Mouse (Mus musculus): ENCODE measurements around the gene Vill. TPM values are rescaled to one million over a fixed set of nuclear protein-coding genes. Genes with fewer than 3 reads are reported as not detected.

Gene Vill
- total and polyA plus RNA-seq, 2 experiments from 2014 or later, result 3.3 to 5.9 TPM

- Histone ChIP-seq H3K36me3 (ENCODE audit: insufficient read depth, low read length) (no peaks in the 10 kb centered on the region), H3K4me2 (ENCODE audit: low read depth, low read length) (peak overlapping the region; percentile 73), H3K4me1 (ENCODE audit: insufficient read depth, low read length) (no peaks in the 10 kb centered on the region), H3K9me3 (ENCODE audit: low read length) (no peaks in the 10 kb centered on the region), H3K27me3 (ENCODE audit: insufficient read depth, low read length) (no peaks in the 10 kb centered on the region), H3K4me3 (ENCODE audit: low read length) (peak overlapping the region; percentile 59), H3K27ac (no peak overlapping the region), H3K9ac (replicated peaks; ENCODE audit: low read length) (peak overlapping the region; percentile 51)
- WGBS, result 3% methylated on average over 19 of the region's 19 CpGs
- no peak for ATAC-seq
- no peak for TF ChIP-seq CTCF (IDR thresholded peaks at IDR 0.05; ENCODE audit: low read depth)
- DNase-seq (ENCODE audit: low spot score), result peak; percentile 59
Measured at GRCm38 (mm10) chr9:119102783-119103113, 50.2 kb downstream of the Vill start.

DNA sequence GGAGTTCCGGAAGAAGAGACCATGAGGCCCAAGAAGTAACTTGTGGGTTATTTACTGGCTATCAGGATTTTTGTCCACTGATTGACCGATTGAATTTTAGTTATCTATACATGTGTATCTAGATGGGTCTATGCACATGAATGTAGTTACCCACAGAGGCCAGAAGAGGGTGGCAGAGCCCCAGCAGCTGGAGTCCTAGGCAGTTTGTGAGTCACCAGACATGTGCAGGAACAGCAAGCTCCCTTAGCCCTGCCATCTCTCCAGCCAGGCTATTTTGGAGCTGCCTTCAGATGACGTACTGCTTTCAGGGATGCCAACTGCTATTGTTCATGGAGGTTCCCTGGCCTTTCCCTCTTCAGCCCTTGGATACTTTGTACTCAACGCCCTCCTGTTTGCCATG, 55.0 kb downstream of the Vill start:
- no peak for ATAC-seq

DNA sequence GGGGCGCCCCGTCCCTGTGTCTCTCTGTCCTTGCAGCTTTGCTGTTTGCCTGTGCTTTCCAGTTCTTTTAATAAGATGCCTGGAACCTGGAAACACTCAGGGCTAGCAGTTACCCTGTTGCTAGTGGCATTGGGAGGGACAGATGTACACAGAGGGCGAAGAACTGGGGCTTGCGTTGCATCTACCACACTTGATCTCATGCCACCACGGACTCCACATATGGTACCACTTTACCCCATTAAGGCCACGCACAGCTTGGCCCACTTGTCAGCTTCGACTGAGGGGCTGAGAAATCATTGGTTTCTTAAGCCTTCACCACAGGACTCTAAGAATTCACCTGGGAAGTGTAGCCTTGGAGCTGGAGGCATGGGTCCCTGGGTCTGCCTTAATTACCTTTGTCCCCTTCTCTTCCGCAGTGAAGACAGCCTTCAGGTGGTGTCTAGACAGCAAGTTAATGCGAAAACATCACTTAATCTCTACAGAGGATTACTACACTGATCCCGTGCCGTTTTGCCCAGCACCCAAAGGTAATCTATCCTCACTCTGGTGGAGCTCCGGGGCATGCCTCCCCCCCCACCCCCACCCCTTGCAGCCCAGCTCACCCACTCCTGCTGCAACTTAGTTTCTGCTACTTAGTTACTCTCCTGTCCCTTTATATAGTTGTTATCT, 57.2 kb downstream of the Vill start:
- H3K4me3 ChIP-seq (ENCODE audit: low read length), result no peak overlapping the region
- WGBS, result 62% methylated on average over 12 of the region's 12 CpGs

More for the DNA sequence above, 55.0 kb downstream of the Vill start:
- TF ChIP-seq CTCF (IDR thresholded peaks at IDR 0.05; ENCODE audit: low read depth), result peak; percentile 60
- H3K4me2 ChIP-seq (ENCODE audit: low read depth, low read length), result no peak overlapping the region
- H3K9me3 ChIP-seq (ENCODE audit: low read length), result no peaks in the 10 kb centered on the region
- no peak overlapping the region for H3K27ac ChIP-seq
- no peak overlapping the region for H3K4me3 ChIP-seq (ENCODE audit: low read length)
- 85% methylated on average over 4 of the region's 4 CpGs for WGBS
- H3K27me3 ChIP-seq (ENCODE audit: insufficient read depth, low read length), result no peaks in the 10 kb centered on the region
- H3K4me1 ChIP-seq (ENCODE audit: insufficient read depth, low read length), result no peaks in the 10 kb centered on the region
- no peak overlapping the region for H3K9ac ChIP-seq (replicated peaks; ENCODE audit: low read length)
- no peaks in the 10 kb centered on the region for H3K36me3 ChIP-seq (ENCODE audit: insufficient read depth, low read length)
- peak; percentile 45 for DNase-seq (ENCODE audit: low spot score)

DNA sequence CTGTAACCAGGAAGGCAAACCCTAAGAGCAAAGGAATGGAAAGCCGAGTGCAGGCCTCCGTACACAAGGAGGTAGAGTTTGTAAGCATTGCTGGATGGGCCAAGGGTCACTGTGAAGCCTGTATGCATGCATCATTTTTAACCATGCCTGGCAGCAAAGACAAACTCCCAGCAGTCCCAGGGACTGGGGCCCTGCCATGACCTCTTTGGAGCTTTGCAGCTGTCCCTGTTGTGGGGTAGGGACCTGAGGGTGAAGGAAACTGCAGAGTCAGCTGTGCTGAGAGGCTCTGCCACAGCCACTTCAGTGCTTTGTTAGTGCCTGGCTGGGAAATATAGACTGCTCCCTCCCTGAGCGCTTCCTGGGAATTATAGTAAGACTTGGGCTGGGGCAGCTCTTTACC, 58.1 kb downstream of the Vill start:
- Histone ChIP-seq H3K27me3 (ENCODE audit: insufficient read depth, low read length) (no peaks in the 10 kb centered on the region), H3K4me3 (ENCODE audit: low read length) (no peak overlapping the region), H3K9me3 (ENCODE audit: low read length) (no peaks in the 10 kb centered on the region), H3K36me3 (ENCODE audit: insufficient read depth, low read length) (no peaks in the 10 kb centered on the region), H3K4me1 (ENCODE audit: insufficient read depth, low read length) (no peaks in the 10 kb centered on the region), H3K9ac (replicated peaks; ENCODE audit: low read length) (no peak overlapping the region), H3K27ac (no peak overlapping the region), H3K4me2 (ENCODE audit: low read depth, low read length) (no peak overlapping the region)
- TF ChIP-seq CTCF (IDR thresholded peaks at IDR 0.05; ENCODE audit: low read depth), result no peak
- no peak for DNase-seq (ENCODE audit: low spot score)
- ATAC-seq, result no peak
- WGBS, result 48% methylated on average over 3 of the region's 3 CpGs

More for the DNA sequence above, 57.2 kb downstream of the Vill start:
- Histone ChIP-seq H3K36me3 (ENCODE audit: insufficient read depth, low read length) (no peaks in the 10 kb centered on the region), H3K4me2 (ENCODE audit: low read depth, low read length) (no peak overlapping the region), H3K27ac (no peak overlapping the region), H3K27me3 (ENCODE audit: insufficient read depth, low read length) (no peaks in the 10 kb centered on the region), H3K4me1 (ENCODE audit: insufficient read depth, low read length) (no peaks in the 10 kb centered on the region), H3K9me3 (ENCODE audit: low read length) (no peaks in the 10 kb centered on the region), H3K9ac (replicated peaks; ENCODE audit: low read length) (no peak overlapping the region)
- no peak for DNase-seq (ENCODE audit: low spot score)
- TF ChIP-seq CTCF (IDR thresholded peaks at IDR 0.05; ENCODE audit: low read depth), result no peak
- no peak for ATAC-seq

DNA sequence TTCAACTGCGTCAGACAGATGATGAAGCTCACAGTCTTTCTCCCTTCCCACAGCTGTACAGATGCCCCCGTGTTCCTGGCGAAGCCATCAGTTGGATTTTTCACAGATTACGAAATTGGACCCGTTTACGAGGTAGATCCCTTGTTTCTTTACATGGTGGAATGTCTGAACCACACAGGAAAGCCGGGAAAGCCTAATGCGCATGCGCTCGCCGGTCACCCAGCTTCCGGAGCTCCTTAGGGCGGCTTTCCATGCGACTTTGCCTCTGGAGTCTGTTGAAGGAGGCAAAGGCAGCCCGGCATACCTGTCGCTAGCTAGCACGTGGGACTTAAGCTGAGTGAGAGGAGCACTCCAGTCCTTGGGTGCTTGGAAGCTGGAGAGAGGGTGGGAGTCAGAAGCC, 62.3 kb downstream of the Vill start:
- no peaks in the 10 kb centered on the region for H3K9me3 ChIP-seq (ENCODE audit: low read length)
- no peak overlapping the region for H3K4me2 ChIP-seq (ENCODE audit: low read depth, low read length)
- no peak for TF ChIP-seq CTCF (IDR thresholded peaks at IDR 0.05; ENCODE audit: low read depth)
- H3K9ac ChIP-seq (replicated peaks; ENCODE audit: low read length), result no peak overlapping the region
- no peak overlapping the region for H3K4me3 ChIP-seq (ENCODE audit: low read length)
- ATAC-seq, result no peak
- DNase-seq (ENCODE audit: low spot score), result no peak
- WGBS, result 89% methylated on average over 17 of the region's 17 CpGs
- H3K27ac ChIP-seq, result no peak overlapping the region
- H3K4me1 ChIP-seq (ENCODE audit: insufficient read depth, low read length), result no peaks in the 10 kb centered on the region
- H3K36me3 ChIP-seq (ENCODE audit: insufficient read depth, low read length), result no peaks in the 10 kb centered on the region
- H3K27me3 ChIP-seq (ENCODE audit: insufficient read depth, low read length), result no peaks in the 10 kb centered on the region

GRCm38 (mm10) chr9:119119409-119120167, 67.0 kb downstream of the Vill start:
- H3K4me1 ChIP-seq (ENCODE audit: insufficient read depth, low read length), result no peaks in the 10 kb centered on the region
- H3K27me3 ChIP-seq (ENCODE audit: insufficient read depth, low read length), result no peaks in the 10 kb centered on the region
- no peak overlapping the region for H3K27ac ChIP-seq
- H3K4me2 ChIP-seq (ENCODE audit: low read depth, low read length), result no peak overlapping the region
- no peak overlapping the region for H3K4me3 ChIP-seq (ENCODE audit: low read length)
- TF ChIP-seq CTCF (IDR thresholded peaks at IDR 0.05; ENCODE audit: low read depth), result no peak
- ATAC-seq (0 out of 2 replicates have a peak, but pooled peaks have one; percentile 38), DNase-seq (ENCODE audit: low spot score) (peak; percentile 30)
- no peaks in the 10 kb centered on the region for H3K36me3 ChIP-seq (ENCODE audit: insufficient read depth, low read length)
- no peak overlapping the region for H3K9ac ChIP-seq (replicated peaks; ENCODE audit: low read length)
- H3K9me3 ChIP-seq (ENCODE audit: low read length), result no peaks in the 10 kb centered on the region
- WGBS, result 82% methylated on average over 19 of the region's 19 CpGs

DNA sequence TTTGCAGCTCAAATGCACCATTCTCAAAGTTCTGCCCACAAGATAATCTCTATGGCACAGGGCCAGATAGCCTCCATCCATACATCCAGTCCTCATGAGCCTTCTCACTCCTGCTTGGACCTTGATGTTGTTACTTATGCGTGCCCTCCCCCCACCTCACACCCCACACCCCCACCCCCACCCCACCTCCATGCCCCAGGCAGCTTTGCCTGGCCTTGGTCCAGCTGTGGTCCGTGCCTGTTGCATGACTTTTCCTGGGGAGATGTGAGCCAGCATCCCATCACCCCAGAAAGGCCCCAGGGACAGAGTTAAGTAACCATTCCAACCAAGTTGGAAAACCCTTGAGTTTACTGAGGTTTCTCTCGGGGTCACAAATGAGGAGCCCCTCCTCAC, 67.6 kb downstream of the Vill start:
- WGBS, result 62% methylated on average over 3 of the region's 3 CpGs
- no peak overlapping the region for H3K4me3 ChIP-seq (ENCODE audit: low read length)
- H3K9ac ChIP-seq (replicated peaks; ENCODE audit: low read length), result no peak overlapping the region
- H3K9me3 ChIP-seq (ENCODE audit: low read length), result no peaks in the 10 kb centered on the region
- H3K27ac ChIP-seq, result no peak overlapping the region
- ATAC-seq (no peak), DNase-seq (ENCODE audit: low spot score) (no peak)
- no peaks in the 10 kb centered on the region for H3K36me3 ChIP-seq (ENCODE audit: insufficient read depth, low read length)
- no peaks in the 10 kb centered on the region for H3K27me3 ChIP-seq (ENCODE audit: insufficient read depth, low read length)
- no peak for TF ChIP-seq CTCF (IDR thresholded peaks at IDR 0.05; ENCODE audit: low read depth)
- H3K4me1 ChIP-seq (ENCODE audit: insufficient read depth, low read length), result no peaks in the 10 kb centered on the region
- no peak overlapping the region for H3K4me2 ChIP-seq (ENCODE audit: low read depth, low read length)

Small RNA genes lying within 50 kb of the gene (microRNA-seq; reads per million reads assigned to microRNA genes)
- 11.5 to 13.2 reads per million in 2 experiments for gene Mir26a-1

Other genes starting within 250 kb of the Vill start
- gene Ctdspl, start 126.3 kb upstream of the Vill start, total RNA-seq (2014; rRNA removed), result 7.6 and 8.4 TPM in 2 replicates
- gene Ctdspl, start 126.3 kb upstream of the Vill start, polyA plus RNA-seq (2015; fragmentation: Nextera tagmentation; extraction: Ambion mirVana), result 5.5 and 7.0 TPM in 2 replicates
- gene Plcd1, start 40.7 kb downstream of the Vill start, total RNA-seq (2014; rRNA removed), result 15.1 and 17.0 TPM in 2 replicates
- gene Plcd1, start 40.7 kb downstream of the Vill start, polyA plus RNA-seq (2015; fragmentation: Nextera tagmentation; extraction: Ambion mirVana), result 14.2 and 18.1 TPM in 2 replicates
- 0.93 and 1.1 TPM in 2 replicates for gene Dlec1, start 49.7 kb downstream of the Vill start, total RNA-seq (2014; rRNA removed)
- gene Dlec1, start 49.7 kb downstream of the Vill start, polyA plus RNA-seq (2015; fragmentation: Nextera tagmentation; extraction: Ambion mirVana), result 0.95 and 1.4 TPM in 2 replicates
- 3.8 and 4.0 TPM in 2 replicates for gene Acaa1b, start 104.3 kb downstream of the Vill start, total RNA-seq (2014; rRNA removed)
- gene Acaa1b, start 104.3 kb downstream of the Vill start, polyA plus RNA-seq (2015; fragmentation: Nextera tagmentation; extraction: Ambion mirVana), result 3.9 and 4.0 TPM in 2 replicates
- not detected in 2 replicates for gene Gm47289, start 106.4 kb downstream of the Vill start, total RNA-seq (2014; rRNA removed)
- gene Gm47289, start 106.4 kb downstream of the Vill start, polyA plus RNA-seq (2015; fragmentation: Nextera tagmentation; extraction: Ambion mirVana), result not detected in 2 replicates
- not detected in 2 replicates for gene Slc22a13, start 156.3 kb downstream of the Vill start, total RNA-seq (2014; rRNA removed)
- gene Slc22a13, start 156.3 kb downstream of the Vill start, polyA plus RNA-seq (2015; fragmentation: Nextera tagmentation; extraction: Ambion mirVana), result not detected in 2 replicates